Mouse (Mus musculus): Measurements from ENCODE around the gene 4932438A13Rik. TPM values are rescaled to one million over a fixed set of nuclear protein-coding genes. Genes with fewer than 3 reads are reported as not detected.
A peak's percentile ranks its signal among the peaks of the same experiment; 100 is the strongest.

4932438A13Rik gene
- polyA plus RNA-seq, 1 experiment from 2014 or later = 42.0 TPM

DNA sequence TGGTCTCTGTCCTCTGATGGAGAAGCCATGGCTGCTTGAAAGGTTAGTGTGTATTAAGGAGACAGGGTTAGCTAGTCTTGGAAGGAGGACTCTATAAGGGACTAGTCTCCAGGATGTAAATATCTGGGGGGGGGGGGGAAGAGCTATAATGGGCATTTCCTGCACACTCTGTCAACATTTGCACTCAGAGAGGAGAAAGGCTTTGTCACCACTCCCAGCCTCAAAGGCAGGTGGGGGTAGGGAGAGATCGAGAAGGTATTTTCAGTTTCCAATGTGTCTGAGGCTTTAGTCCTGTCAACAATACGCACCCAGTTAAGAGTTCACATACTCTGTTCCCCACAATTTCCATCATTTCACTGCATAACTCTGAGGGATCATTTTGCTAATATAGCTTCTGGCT lies 28.1 kb upstream of the 4932438A13Rik start:
- no peak for DNase-seq (ENCODE audit: low spot score, missing footprints)
- no peak overlapping the region for H3K27ac ChIP-seq (ENCODE audit: low read depth, low read length)
- no peaks in the 10 kb centered on the region for H3K27me3 ChIP-seq (ENCODE audit: control insufficient read depth, insufficient read depth, low read length)
- H3K9ac ChIP-seq (ENCODE audit: low read length) = no peak overlapping the region
- no peak overlapping the region for H3K4me2 ChIP-seq
- no peaks in the 10 kb centered on the region for H3K36me3 ChIP-seq (ENCODE audit: control insufficient read depth, insufficient read depth, low read length)
- H3K9me3 ChIP-seq (ENCODE audit: control insufficient read depth, low read length) = no peaks in the 10 kb centered on the region
- H3K4me1 ChIP-seq (ENCODE audit: control insufficient read depth, insufficient read depth, low read length) = 0 out of 2 replicates have a peak, but pooled peaks cover 2% of the 10 kb centered on the region
- H3K4me3 ChIP-seq (ENCODE audit: low read depth, low read length) = no peak overlapping the region
- WGBS = 85% methylated on average over 2 of the region's 2 CpGs
- ATAC-seq (ENCODE audit: low FRiP score) = no peak

- Histone ChIP-seq H3K36me3 (ENCODE audit: control insufficient read depth, insufficient read depth, low read length) (no peaks in the 10 kb centered on the region), H3K4me3 (ENCODE audit: low read depth, low read length) (no peak overlapping the region; the same call in 1 of the 2 replicates), H3K27ac (ENCODE audit: low read depth, low read length) (no peak overlapping the region), H3K4me2 (peak overlapping the region; percentile 32), H3K9me3 (ENCODE audit: control insufficient read depth, low read length) (no peaks in the 10 kb centered on the region), H3K9ac (ENCODE audit: low read length) (peak overlapping the region; percentile 42; the same call in 1 of the 2 replicates), H3K27me3 (ENCODE audit: control insufficient read depth, insufficient read depth, low read length) (no peaks in the 10 kb centered on the region), H3K4me1 (ENCODE audit: control insufficient read depth, insufficient read depth, low read length) (0 out of 2 replicates have a peak, but pooled peaks cover 2% of the 10 kb centered on the region)
- 22% methylated on average over 18 of the region's 18 CpGs for WGBS
- DNase-seq (ENCODE audit: low spot score, missing footprints) (peak; percentile 90), ATAC-seq (ENCODE audit: low FRiP score) (peak; percentile 54; the same call in 1 of the 2 replicates)
These were observed 27.2 kb upstream of the 4932438A13Rik start for GRCm38 (mm10) chr3:36835525-36836203.

DNA sequence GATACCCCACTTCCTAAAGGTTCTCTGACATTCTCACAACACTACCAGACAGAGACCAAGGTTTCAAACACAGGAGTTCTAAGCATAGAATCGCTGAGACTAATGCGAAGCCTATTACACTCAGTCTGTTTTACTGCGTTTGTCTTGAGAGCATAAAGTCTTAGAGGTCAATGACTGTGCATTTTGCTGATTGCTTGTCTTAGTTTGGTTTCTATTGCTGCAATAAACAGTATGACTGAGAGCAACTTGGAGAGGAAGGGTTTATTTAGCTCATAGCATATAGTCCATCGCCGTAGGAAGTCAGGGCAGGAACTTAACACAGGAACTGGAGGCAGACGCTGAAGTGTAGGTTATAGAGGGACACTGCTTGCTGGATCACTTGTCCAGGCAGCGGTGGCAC lies 26.1 kb upstream of the 4932438A13Rik start:
- Histone ChIP-seq H3K4me3 (ENCODE audit: low read depth, low read length) (no peak overlapping the region), H3K36me3 (ENCODE audit: control insufficient read depth, insufficient read depth, low read length) (no peaks in the 10 kb centered on the region), H3K4me1 (ENCODE audit: control insufficient read depth, insufficient read depth, low read length) (0 out of 2 replicates have a peak, but pooled peaks cover 2% of the 10 kb centered on the region), H3K9ac (ENCODE audit: low read length) (no peak overlapping the region), H3K27ac (ENCODE audit: low read depth, low read length) (no peak overlapping the region), H3K9me3 (ENCODE audit: control insufficient read depth, low read length) (no peaks in the 10 kb centered on the region), H3K4me2 (no peak overlapping the region), H3K27me3 (ENCODE audit: control insufficient read depth, insufficient read depth, low read length) (no peaks in the 10 kb centered on the region)
- 93% methylated on average over 7 of the region's 7 CpGs for WGBS
- DNase-seq (ENCODE audit: low spot score, missing footprints) (no peak), ATAC-seq (ENCODE audit: low FRiP score) (no peak)

GRCm38 (mm10) chr3:36840650-36841555 lies 22.0 kb upstream of the 4932438A13Rik start:
- H3K27ac ChIP-seq (ENCODE audit: low read depth, low read length) = no peak overlapping the region
- no peak overlapping the region for H3K4me3 ChIP-seq (ENCODE audit: low read depth, low read length)
- peak overlapping the region; percentile 22; the same call in 1 of the 2 replicates for H3K4me2 ChIP-seq
- 29% methylated on average over 12 of the region's 12 CpGs for WGBS
- DNase-seq (ENCODE audit: low spot score, missing footprints) = peak; percentile 93
- H3K4me1 ChIP-seq (ENCODE audit: control insufficient read depth, insufficient read depth, low read length) = no peaks in the 10 kb centered on the region
- no peak overlapping the region for H3K9ac ChIP-seq (ENCODE audit: low read length)
- peak; percentile 92 for ATAC-seq (ENCODE audit: low FRiP score)
- no peaks in the 10 kb centered on the region for H3K9me3 ChIP-seq (ENCODE audit: control insufficient read depth, low read length)
- no peaks in the 10 kb centered on the region for H3K36me3 ChIP-seq (ENCODE audit: control insufficient read depth, insufficient read depth, low read length)
- no peaks in the 10 kb centered on the region for H3K27me3 ChIP-seq (ENCODE audit: control insufficient read depth, insufficient read depth, low read length)

- DNase-seq (ENCODE audit: low spot score, missing footprints) (no peak), ATAC-seq (ENCODE audit: low FRiP score) (no peak)
- Histone ChIP-seq H3K27me3 (ENCODE audit: control insufficient read depth, insufficient read depth, low read length) (no peaks in the 10 kb centered on the region), H3K4me2 (no peak overlapping the region), H3K36me3 (ENCODE audit: control insufficient read depth, insufficient read depth, low read length) (no peaks in the 10 kb centered on the region), H3K4me3 (ENCODE audit: low read depth, low read length) (no peak overlapping the region), H3K9ac (ENCODE audit: low read length) (no peak overlapping the region), H3K9me3 (ENCODE audit: control insufficient read depth, low read length) (no peaks in the 10 kb centered on the region), H3K27ac (ENCODE audit: low read depth, low read length) (no peak overlapping the region), H3K4me1 (ENCODE audit: control insufficient read depth, insufficient read depth, low read length) (no peaks in the 10 kb centered on the region)
- 68% methylated on average over 10 of the region's 10 CpGs for WGBS
These were observed 9.0 kb upstream of the 4932438A13Rik start for GRCm38 (mm10) chr3:36853733-36854440.

DNA sequence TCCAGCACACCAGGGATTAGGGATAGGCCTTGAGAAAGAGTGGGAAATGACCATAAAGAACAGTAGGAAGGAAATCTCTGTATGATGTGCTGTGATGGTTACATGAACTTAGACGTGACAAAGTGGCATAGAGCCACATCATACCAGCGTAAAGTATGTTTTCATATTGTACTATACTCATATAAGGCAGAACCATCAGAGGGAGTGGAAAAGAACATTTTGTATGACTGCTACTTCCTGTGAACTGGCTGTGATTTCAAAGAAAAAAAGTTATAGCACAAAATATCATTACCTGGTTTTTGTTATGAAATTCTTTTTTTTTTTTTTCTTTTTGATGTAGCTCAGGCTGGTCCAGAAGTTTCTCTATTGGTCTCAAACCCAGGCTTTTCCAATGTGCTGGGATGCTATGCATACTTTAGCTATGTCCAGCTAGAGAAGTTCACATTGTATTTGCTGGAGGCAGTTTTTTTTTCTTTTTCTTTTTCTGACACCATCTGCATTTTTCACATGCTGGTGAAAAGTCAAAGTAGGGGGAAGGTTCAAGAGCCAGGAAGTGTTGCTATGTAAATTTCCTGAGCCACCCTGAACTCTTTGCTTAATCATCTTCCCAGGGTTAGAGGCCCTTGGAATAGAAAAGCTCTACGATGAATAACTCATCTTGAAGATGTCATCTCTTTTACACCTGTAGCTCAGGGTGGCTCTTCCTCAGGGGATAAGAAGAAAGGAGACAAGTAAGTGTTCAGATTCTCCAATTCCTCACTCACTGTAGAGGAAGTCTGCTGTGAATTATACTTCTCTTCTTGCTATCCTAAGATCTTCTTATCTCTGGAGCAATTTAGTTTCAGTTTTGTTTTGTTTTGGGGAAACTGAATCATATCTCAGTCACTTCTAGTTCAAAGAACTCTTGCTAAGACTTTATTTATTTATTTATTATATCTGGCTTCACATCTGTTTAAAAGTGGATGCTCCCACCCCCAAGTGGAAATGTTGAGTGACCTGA lies 1.2 kb upstream of the 4932438A13Rik start:
- DNase-seq (ENCODE audit: low spot score, missing footprints) = no peak
- 89% methylated on average over 3 of the region's 3 CpGs for WGBS
- Histone ChIP-seq H3K9ac (ENCODE audit: low read length) (no peak overlapping the region), H3K36me3 (ENCODE audit: control insufficient read depth, insufficient read depth, low read length) (no peaks in the 10 kb centered on the region), H3K4me2 (no peak overlapping the region), H3K27ac (ENCODE audit: low read depth, low read length) (no peak overlapping the region), H3K4me3 (ENCODE audit: low read depth, low read length) (no peak overlapping the region), H3K4me1 (ENCODE audit: control insufficient read depth, insufficient read depth, low read length) (peaks cover 3% of the 10 kb centered on the region; the same call in 1 of the 2 replicates), H3K9me3 (ENCODE audit: control insufficient read depth, low read length) (no peaks in the 10 kb centered on the region), H3K27me3 (ENCODE audit: control insufficient read depth, insufficient read depth, low read length) (no peaks in the 10 kb centered on the region)
- ATAC-seq (ENCODE audit: low FRiP score) = no peak

DNA sequence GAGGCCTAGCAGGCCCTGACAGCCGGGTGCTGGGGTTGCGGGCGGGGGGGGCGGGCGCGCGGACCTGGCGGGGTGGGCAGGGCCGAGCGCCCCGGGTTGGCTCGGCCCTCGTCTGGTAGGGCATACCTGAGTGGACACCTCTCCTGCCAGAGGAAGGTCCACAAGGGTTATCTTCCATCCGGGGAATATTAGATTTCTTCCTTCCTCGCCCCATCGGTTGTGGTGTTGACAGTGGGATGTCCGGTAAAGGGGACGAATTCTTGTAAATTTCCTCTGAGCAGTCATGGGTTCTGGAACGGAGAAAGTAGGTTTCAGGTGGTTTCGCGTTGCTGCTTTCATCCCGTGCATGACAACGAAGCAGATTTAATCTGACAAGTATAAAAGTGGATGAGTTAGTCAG lies 523 bp downstream of the 4932438A13Rik start:
- peaks cover 3% of the 10 kb centered on the region; the same call in 1 of the 2 replicates for H3K4me1 ChIP-seq (ENCODE audit: control insufficient read depth, insufficient read depth, low read length)
- no peak overlapping the region for H3K27ac ChIP-seq (ENCODE audit: low read depth, low read length)
- DNase-seq (ENCODE audit: low spot score, missing footprints) = no peak
- H3K9me3 ChIP-seq (ENCODE audit: control insufficient read depth, low read length) = no peaks in the 10 kb centered on the region
- peak overlapping the region; percentile 77 for H3K9ac ChIP-seq (ENCODE audit: low read length)
- WGBS = 4% methylated on average over 20 of the region's 23 CpGs
- no peaks in the 10 kb centered on the region for H3K27me3 ChIP-seq (ENCODE audit: control insufficient read depth, insufficient read depth, low read length)
- no peaks in the 10 kb centered on the region for H3K36me3 ChIP-seq (ENCODE audit: control insufficient read depth, insufficient read depth, low read length)
- peak; percentile 60 for ATAC-seq (ENCODE audit: low FRiP score)
- peak overlapping the region; percentile 78 for H3K4me3 ChIP-seq (ENCODE audit: low read depth, low read length)
- peak overlapping the region; percentile 69 for H3K4me2 ChIP-seq

DNA sequence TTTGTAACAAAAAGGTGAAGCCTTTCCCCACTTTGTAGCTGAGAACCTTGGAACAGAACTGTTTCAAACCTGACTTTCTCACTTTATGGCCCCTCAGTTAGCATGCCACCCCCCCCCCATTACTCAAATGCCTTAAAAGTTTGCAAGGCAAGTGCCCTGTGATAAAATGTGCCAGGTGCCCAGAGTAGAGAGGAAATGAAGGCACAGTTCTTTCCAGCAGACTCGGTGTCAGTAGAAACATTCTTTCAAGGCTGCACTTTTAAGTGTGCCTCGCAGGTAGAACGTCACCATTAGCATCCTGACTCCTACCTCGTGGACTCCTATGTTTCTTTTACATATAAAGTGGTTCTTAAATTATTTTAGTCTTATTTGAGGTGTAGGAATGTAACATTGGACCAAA lies 977 bp downstream of the 4932438A13Rik start:
- H3K4me1 ChIP-seq (ENCODE audit: control insufficient read depth, insufficient read depth, low read length) = peaks cover 3% of the 10 kb centered on the region; the same call in 1 of the 2 replicates
- ATAC-seq (ENCODE audit: low FRiP score) (no peak), DNase-seq (ENCODE audit: low spot score, missing footprints) (no peak)
- H3K9me3 ChIP-seq (ENCODE audit: control insufficient read depth, low read length) = no peaks in the 10 kb centered on the region
- no peak overlapping the region for H3K27ac ChIP-seq (ENCODE audit: low read depth, low read length)
- no peaks in the 10 kb centered on the region for H3K36me3 ChIP-seq (ENCODE audit: control insufficient read depth, insufficient read depth, low read length)
- 0 out of 2 replicates have a peak overlapping the region, but pooled peaks have one; percentile 78 for H3K4me3 ChIP-seq (ENCODE audit: low read depth, low read length)
- H3K27me3 ChIP-seq (ENCODE audit: control insufficient read depth, insufficient read depth, low read length) = no peaks in the 10 kb centered on the region
- H3K9ac ChIP-seq (ENCODE audit: low read length) = no peak overlapping the region
- 84% methylated on average over 4 of the region's 4 CpGs for WGBS
- peak overlapping the region; percentile 69 for H3K4me2 ChIP-seq
